In the genomic region with DNA sequence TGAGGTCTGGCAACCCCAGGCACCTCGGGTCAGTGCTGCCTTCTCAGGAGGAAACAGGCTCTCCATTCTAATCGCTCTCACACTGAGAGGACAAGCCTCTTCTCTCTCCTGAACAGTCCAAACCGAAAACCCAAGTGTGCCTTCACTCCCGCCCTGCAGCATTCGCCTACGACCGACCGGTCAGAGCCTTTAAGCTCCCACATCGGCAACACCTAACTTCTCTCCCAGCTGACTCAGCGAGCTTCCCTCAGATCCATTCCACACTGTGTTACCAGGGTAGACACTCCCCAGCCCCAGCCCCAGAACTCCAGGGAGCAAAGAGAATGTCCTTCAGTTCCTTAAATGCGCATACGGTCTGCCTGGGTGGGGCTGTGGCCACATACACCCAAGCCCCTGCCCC, we compare ENCODE assay signal across 16 mouse cellular contexts.
"Had no signal": no experiment of that assay in that cellular context is flagged by ENCODE, and none has a peak within 500 bp of the region (broad histone marks: within the 10 kb centered on the region; RNA-seq: fewer than 3 reads in every experiment).

No protein-coding gene starts in this region.

- H3K4me1 ChIP-seq: lung, embryonic 15.5 days; megakaryocyte, embryonic 14.5 days; midbrain, embryonic 13.5 days; midbrain, embryonic 15.5 days; neural tube, embryonic 12.5 days had no signal

- H3K27me3 ChIP-seq: lung, embryonic 15.5 days; megakaryocyte, embryonic 14.5 days; midbrain, embryonic 13.5 days; midbrain, embryonic 15.5 days; neural tube, embryonic 12.5 days had no signal

- ATAC-seq: liver, postnatal 0 days; lung, postnatal 0 days; midbrain, embryonic 13.5 days; midbrain, embryonic 15.5 days had no signal

- DNase-seq: liver, postnatal 0 days; lung, adult 2 months; lung, postnatal 14 days; lung, postnatal 36 days; right cerebral cortex, postnatal 14 days; thymus, adult 2 months; thymus, postnatal 25 days; thymus, postnatal 4 days had no signal

- H3K9me3 ChIP-seq: lung, embryonic 15.5 days; megakaryocyte, embryonic 14.5 days; midbrain, embryonic 13.5 days; midbrain, embryonic 15.5 days; neural tube, embryonic 12.5 days had no signal

- H3K27ac ChIP-seq: lung, embryonic 15.5 days; macrophage; midbrain, embryonic 13.5 days; midbrain, embryonic 15.5 days; neural tube, embryonic 12.5 days had no signal

- H3K4me2 ChIP-seq: lung, embryonic 15.5 days; midbrain, embryonic 11.5 days; midbrain, embryonic 13.5 days; midbrain, embryonic 15.5 days; neural tube, embryonic 12.5 days had no signal

- H3K4me3 ChIP-seq: lung, embryonic 15.5 days; megakaryocyte, embryonic 14.5 days; midbrain, embryonic 13.5 days; midbrain, embryonic 15.5 days; neural tube, embryonic 12.5 days had no signal

- H3K9ac ChIP-seq: liver, postnatal 0 days; lung, embryonic 15.5 days; midbrain, embryonic 13.5 days; midbrain, embryonic 15.5 days; neural tube, embryonic 12.5 days had no signal
